Mouse (Mus musculus) forebrain, embryonic 16.5 days (tissue): Measurements from ENCODE around the gene Abca16. TPM values are rescaled to one million over a fixed set of nuclear protein-coding genes. Genes with fewer than 3 reads are reported as not detected.

Experiments
- ATAC-seq: fragments of 200-750 bp; cut with Nextera tagmentation; 2 replicates; pipeline ENCODE4 v1.8.0; 2017; ENCODE audit warnings: mild to moderate bottlenecking, moderate library complexity
- H3K27ac ChIP-seq: fragments of 300-500 bp; sonication (generic); 2 replicates; pipeline ENCODE4 v1.5.1; 2014; ENCODE audit warnings: low read length, control low read depth
- H3K27me3 ChIP-seq: fragments of 300-500 bp; sonication (generic); replicated peaks from 2 replicates; pipeline ENCODE4 v1.6.1; 2014; ENCODE audit warnings: low read length; ENCODE audit not compliant: control insufficient read depth, insufficient read depth
- H3K36me3 ChIP-seq: fragments of 300-500 bp; sonication (generic); 2 replicates; pipeline ENCODE4 v1.6.1; 2014; ENCODE audit not compliant: control insufficient read depth, insufficient read depth
- H3K4me1 ChIP-seq: fragments of 300-500 bp; sonication (generic); replicated peaks from 2 replicates; pipeline ENCODE4 v1.6.1; 2014; ENCODE audit warnings: low read length; ENCODE audit not compliant: control insufficient read depth, insufficient read depth
- H3K4me2 ChIP-seq: fragments of 300-500 bp; sonication (generic); 2 replicates; pipeline ENCODE4 v1.6.1; 2014; ENCODE audit warnings: mild to moderate bottlenecking, low read length, control low read depth
- H3K4me3 ChIP-seq: fragments of 300-500 bp; sonication (generic); replicated peaks from 2 replicates; pipeline ENCODE4 v1.5.1; 2014; ENCODE audit warnings: mild to moderate bottlenecking, low read length, control low read depth
- H3K9ac ChIP-seq: fragments of 300-500 bp; sonication (generic); replicated peaks from 2 replicates; pipeline ENCODE4 v1.6.1; 2014; ENCODE audit warnings: low read depth, low read length, control low read depth
- H3K9me3 ChIP-seq: fragments of 300-500 bp; sonication (generic); 2 replicates; pipeline ENCODE4 v1.6.1; 2016; ENCODE audit warnings: low read length; ENCODE audit not compliant: control insufficient read depth
- WGBS: fragments of 180-500 bp; shearing (Covaris S2); extraction: QIAGEN DNeasy Blood & Tissue Kit; methylation state at CpG from one replicate; pipeline ENCODE4 v1.1.7; 2014; 5-methylcytosine and 5-hydroxymethylcytosine counted together
- polyA plus RNA-seq: library from polyadenylated mRNA; unstranded; fragments of >200 nt; fragmentation: Nextera tagmentation; extraction: Ambion mirVana; gene quantifications from 2 replicates; pipeline ENCODE4 v1.2.1, GENCODE M21; 2015

The Abca16 gene
- polyA plus RNA-seq, result not detected in 2 replicates

GRCm38 (mm10) chr7:120409447-120409846 is at the start of gene Abca16:
Abca16 (plus strand) TSS chr7:120409647.
- no peaks in the 10 kb centered on the region for H3K27me3 ChIP-seq
- no peak for ATAC-seq

DNA sequence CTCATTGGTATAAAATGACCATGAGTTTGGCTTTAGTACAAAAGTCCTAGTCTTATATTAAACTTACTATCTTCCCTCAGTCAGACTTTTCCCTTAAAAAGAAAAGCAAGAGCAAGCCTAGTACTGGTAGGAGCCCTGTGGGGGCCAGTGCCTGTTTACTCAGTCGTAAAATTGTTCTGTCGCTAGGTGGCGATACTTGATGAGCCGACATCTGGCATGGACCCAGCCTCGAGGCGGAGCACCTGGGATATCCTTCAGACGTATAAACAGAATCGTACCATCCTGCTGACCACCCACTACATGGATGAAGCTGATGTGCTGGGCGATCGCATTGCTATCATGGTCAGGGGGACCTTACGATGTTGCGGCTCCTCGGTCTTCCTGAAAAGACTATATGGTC is 48.3 kb upstream of the Abca16 start:
- Histone ChIP-seq H3K36me3 (no peaks in the 10 kb centered on the region), H3K27me3 (no peaks in the 10 kb centered on the region), H3K9ac (no peak overlapping the region), H3K4me1 (no peaks in the 10 kb centered on the region), H3K27ac (no peak overlapping the region), H3K9me3 (no peaks in the 10 kb centered on the region), H3K4me3 (no peak overlapping the region), H3K4me2 (no peak overlapping the region)
- ATAC-seq, result no peak
- 37% methylated on average over 13 of the region's 13 CpGs for WGBS

More at GRCm38 (mm10) chr7:120409447-120409846, at the start of gene Abca16:
- Histone ChIP-seq H3K27ac (no peak within 1 kb of the TSS), H3K9me3 (no peaks in the 10 kb centered on the region), H3K4me2 (no peak within 1 kb of the TSS), H3K36me3 (no peaks in the 10 kb centered on the region), H3K4me1 (no peaks in the 10 kb centered on the region), H3K9ac (no peak within 1 kb of the TSS), H3K4me3 (no peak within 1 kb of the TSS)
- whole genome bisulfite sequencing, result 82% methylated on average over 10 of the region's 10 CpGs

- H3K36me3 ChIP-seq, result no peaks in the 10 kb centered on the region
- no peak for ATAC-seq
- H3K4me2 ChIP-seq, result no peak overlapping the region
- whole genome bisulfite sequencing, result 93% methylated on average over 1 of the region's 1 CpGs
- H3K9ac ChIP-seq, result no peak overlapping the region
- no peaks in the 10 kb centered on the region for H3K27me3 ChIP-seq
- H3K4me1 ChIP-seq, result no peaks in the 10 kb centered on the region
- no peak overlapping the region for H3K27ac ChIP-seq
- no peaks in the 10 kb centered on the region for H3K9me3 ChIP-seq
- H3K4me3 ChIP-seq, result no peak overlapping the region
Observed at GRCm38 (mm10) chr7:120412391-120412790, 2.9 kb downstream of the Abca16 start.

- no peak overlapping the region for H3K4me2 ChIP-seq
- ATAC-seq, result no peak
- no peaks in the 10 kb centered on the region for H3K27me3 ChIP-seq
- H3K9ac ChIP-seq, result no peak overlapping the region
- no peaks in the 10 kb centered on the region for H3K9me3 ChIP-seq
- 35% methylated on average over 3 of the region's 3 CpGs for WGBS
- no peaks in the 10 kb centered on the region for H3K4me1 ChIP-seq
- no peak overlapping the region for H3K27ac ChIP-seq
- H3K4me3 ChIP-seq, result no peak overlapping the region
- no peaks in the 10 kb centered on the region for H3K36me3 ChIP-seq
Observed at GRCm38 (mm10) chr7:120426625-120427024, 17.2 kb downstream of the Abca16 start.

- H3K9ac ChIP-seq, result no peak overlapping the region
- no peaks in the 10 kb centered on the region for H3K36me3 ChIP-seq
- H3K27ac ChIP-seq, result no peak overlapping the region
- no peak for ATAC-seq
- H3K4me3 ChIP-seq, result no peak overlapping the region
- no peaks in the 10 kb centered on the region for H3K27me3 ChIP-seq
- no peak overlapping the region for H3K4me2 ChIP-seq
- H3K9me3 ChIP-seq, result no peaks in the 10 kb centered on the region
- H3K4me1 ChIP-seq, result no peaks in the 10 kb centered on the region
Observed at GRCm38 (mm10) chr7:120431464-120431863, 22.0 kb downstream of the Abca16 start.

DNA sequence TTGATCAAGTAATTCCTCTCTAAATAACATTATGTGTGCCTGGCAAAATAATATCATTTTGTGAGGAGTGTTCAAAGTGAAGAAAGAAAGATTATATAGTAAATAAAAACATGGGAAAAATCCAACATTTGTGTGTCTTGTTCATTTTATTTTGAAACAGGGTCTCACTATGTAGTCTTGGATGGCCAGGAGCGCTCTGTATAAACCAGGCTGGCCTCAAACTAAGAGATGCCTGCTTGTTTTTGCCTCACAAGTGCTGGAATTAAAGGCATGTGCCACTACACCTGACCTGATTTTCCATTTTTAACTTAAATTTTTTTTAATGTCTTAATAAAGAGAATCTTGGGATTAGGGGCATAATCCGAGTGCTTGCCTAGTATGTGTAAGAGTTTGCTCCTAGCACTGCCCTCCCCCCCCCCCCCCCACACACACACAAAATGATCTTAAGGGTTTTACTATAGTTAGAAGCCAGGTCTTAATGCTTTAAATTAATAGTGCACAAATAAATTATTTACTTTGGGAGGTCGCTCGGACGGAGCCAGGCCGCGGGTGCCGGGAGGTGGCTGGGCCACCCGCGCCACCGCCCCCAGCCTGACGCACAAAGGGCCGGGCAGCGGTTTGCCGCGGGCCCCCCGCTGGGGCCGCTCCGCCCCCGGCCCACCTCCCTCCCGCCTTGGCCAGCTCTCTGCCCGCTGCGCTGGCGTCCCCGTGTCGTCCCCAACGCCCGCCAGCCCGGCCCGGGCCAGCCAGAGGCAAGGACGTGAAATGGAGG is 94.6 kb downstream of the Abca16 start:
- WGBS, result 12% methylated on average over 31 of the region's 31 CpGs

DNA sequence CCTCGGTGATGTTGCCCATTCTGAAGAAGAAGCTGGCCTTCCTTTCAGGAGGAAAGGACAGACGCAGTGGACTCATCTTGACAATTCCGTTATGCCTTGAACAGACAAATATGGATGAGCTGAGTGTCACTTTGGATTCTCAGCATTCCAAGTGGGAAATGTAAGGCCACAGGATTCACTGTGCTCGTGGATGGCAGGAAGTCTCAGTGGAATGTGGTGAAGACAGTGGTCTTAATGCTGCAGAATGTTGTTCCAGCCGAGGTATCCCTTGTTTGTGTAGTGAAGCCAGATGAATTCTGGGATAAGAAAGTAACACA is 95.2 kb downstream of the Abca16 start:
- Histone ChIP-seq H3K27me3 (no peaks in the 10 kb centered on the region), H3K27ac (no peak overlapping the region), H3K4me1 (peaks cover 4% of the 10 kb centered on the region), H3K36me3 (no peaks in the 10 kb centered on the region), H3K9me3 (no peaks in the 10 kb centered on the region), H3K9ac (peak overlapping the region; percentile 56), H3K4me2 (peak overlapping the region; percentile 67), H3K4me3 (peak overlapping the region; percentile 39)
- 23% methylated on average over 5 of the region's 5 CpGs for WGBS
- no peak for ATAC-seq

More for the DNA sequence above, 94.6 kb downstream of the Abca16 start:
- H3K27me3 ChIP-seq, result no peaks in the 10 kb centered on the region
- peaks cover 4% of the 10 kb centered on the region for H3K4me1 ChIP-seq
- peak; percentile 63 for ATAC-seq
- H3K4me3 ChIP-seq, result peak overlapping the region; percentile 39
- H3K27ac ChIP-seq, result no peak overlapping the region
- no peaks in the 10 kb centered on the region for H3K9me3 ChIP-seq
- H3K36me3 ChIP-seq, result no peaks in the 10 kb centered on the region
- peak overlapping the region; percentile 56 for H3K9ac ChIP-seq
- peak overlapping the region; percentile 67 for H3K4me2 ChIP-seq

DNA sequence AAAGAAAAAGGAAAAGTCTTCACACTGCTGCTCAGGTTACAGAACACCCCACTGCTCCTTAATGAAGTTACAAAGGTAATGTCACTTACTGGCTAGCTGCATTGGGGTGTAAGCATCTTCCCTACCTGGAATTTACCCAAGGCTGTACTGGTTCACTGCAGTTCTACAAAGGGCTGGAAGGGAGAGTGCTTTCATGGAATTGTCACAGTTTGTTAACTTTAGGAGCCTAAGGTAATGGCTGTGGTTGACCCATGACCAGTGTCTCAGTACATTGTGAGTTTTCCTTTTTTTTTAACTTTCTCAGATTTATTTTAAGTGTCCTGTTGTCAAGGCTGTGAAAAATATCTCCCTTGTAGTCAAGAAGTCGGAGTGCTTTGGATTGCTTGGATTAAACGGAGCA is 125.4 kb downstream of the Abca16 start:
- Histone ChIP-seq H3K4me2 (no peak overlapping the region), H3K27me3 (no peaks in the 10 kb centered on the region), H3K9ac (no peak overlapping the region), H3K27ac (no peak overlapping the region), H3K4me1 (no peaks in the 10 kb centered on the region), H3K36me3 (no peaks in the 10 kb centered on the region), H3K9me3 (no peaks in the 10 kb centered on the region), H3K4me3 (no peak overlapping the region)
- WGBS, result 86% methylated on average over 2 of the region's 2 CpGs
- ATAC-seq, result no peak

GRCm38 (mm10) chr7:120552479-120553180 is 143.2 kb downstream of the Abca16 start:
- Histone ChIP-seq H3K4me2 (peak overlapping the region; percentile 54), H3K9ac (peak overlapping the region; percentile 19; the same call in 1 of the 2 replicates), H3K27ac (no peak overlapping the region), H3K36me3 (no peaks in the 10 kb centered on the region), H3K4me1 (no peaks in the 10 kb centered on the region), H3K27me3 (no peaks in the 10 kb centered on the region), H3K4me3 (peak overlapping the region; percentile 36), H3K9me3 (no peaks in the 10 kb centered on the region)
- WGBS, result 42% methylated on average over 12 of the region's 12 CpGs
- ATAC-seq, result peak; percentile 98
